Comparison of ENCODE assay signal across 32 mouse cellular contexts in genomic region chr11:21826521-21826920, GRCm38 (mm10).
"Had no signal": no experiment of that assay in that cellular context is flagged by ENCODE, and none has a peak within 500 bp of the region (broad histone marks: within the 10 kb centered on the region; RNA-seq: fewer than 3 reads in every experiment).

No protein-coding gene starts in this region.

- H3K27ac ChIP-seq: heart, embryonic 15.5 days; hindbrain, embryonic 10.5 days; hindbrain, embryonic 12.5 days; hindbrain, embryonic 13.5 days; hindbrain, embryonic 14.5 days; hindbrain, embryonic 15.5 days; hindbrain, postnatal 0 days; intestine, embryonic 15.5 days; kidney, embryonic 15.5 days; kidney, postnatal 0 days; layer of hippocampus, adult 2 months; left cerebral cortex, adult 2 months had no signal

- H3K4me1 ChIP-seq: heart, embryonic 15.5 days; hindbrain, embryonic 10.5 days; hindbrain, embryonic 12.5 days; hindbrain, embryonic 13.5 days; hindbrain, embryonic 15.5 days; intestine, embryonic 15.5 days had no signal

- H3K36me3 ChIP-seq: heart, embryonic 15.5 days; hindbrain, embryonic 10.5 days; hindbrain, embryonic 12.5 days; hindbrain, embryonic 13.5 days; hindbrain, embryonic 15.5 days; intestine, embryonic 15.5 days; kidney, embryonic 15.5 days had no signal

- H3K4me2 ChIP-seq: heart, embryonic 15.5 days; hindbrain, embryonic 12.5 days; hindbrain, embryonic 13.5 days; hindbrain, embryonic 14.5 days; hindbrain, embryonic 15.5 days; intestine, embryonic 15.5 days; kidney, embryonic 15.5 days had no signal

- DNase-seq: heart, postnatal 10 days; heart, postnatal 14 days; heart, postnatal 36 days; heart, postnatal 4 days; kidney, adult 11 months; kidney, adult 18-20 months; kidney, adult 2 months; kidney, adult 8-10 months; kidney, adult 9 months; kidney, postnatal 10 days; kidney, postnatal 14 days; kidney, postnatal 25 days; kidney, postnatal 36 days; kidney, postnatal 4 days; layer of hippocampus, adult 9-11 months; layer of hippocampus, postnatal 36 days had no signal

- H3K9me3 ChIP-seq: heart, embryonic 15.5 days; hindbrain, embryonic 10.5 days; hindbrain, embryonic 12.5 days; hindbrain, embryonic 13.5 days; hindbrain, embryonic 15.5 days; intestine, embryonic 15.5 days; kidney, embryonic 15.5 days had no signal

- H3K27me3 ChIP-seq: heart, embryonic 15.5 days; hindbrain, embryonic 12.5 days; hindbrain, embryonic 13.5 days; hindbrain, embryonic 15.5 days; intestine, embryonic 15.5 days; kidney, embryonic 15.5 days had no signal

- H3K4me3 ChIP-seq: heart, embryonic 15.5 days; hindbrain, embryonic 10.5 days; hindbrain, embryonic 12.5 days; hindbrain, embryonic 13.5 days; hindbrain, embryonic 15.5 days; intestine, embryonic 15.5 days; kidney, embryonic 15.5 days; layer of hippocampus, adult 2 months; left cerebral cortex, adult 2 months had no signal

- H3K9ac ChIP-seq: heart, embryonic 15.5 days; hindbrain, embryonic 12.5 days; hindbrain, embryonic 13.5 days; hindbrain, embryonic 14.5 days; hindbrain, embryonic 15.5 days; intestine, embryonic 15.5 days; kidney, embryonic 15.5 days had no signal

- ATAC-seq: hindbrain, embryonic 16.5 days; hindbrain, postnatal 0 days; inflammation-experienced regulatory T-cells, adult 6 months; intestine, embryonic 15.5 days; intestine, embryonic 16.5 days; intestine, postnatal 0 days had no signal
